Mouse (Mus musculus): ENCODE data around the gene Tmem132a. TPM values are rescaled to one million over a fixed set of nuclear protein-coding genes. Genes with fewer than 3 reads are reported as not detected.
A peak's percentile ranks its signal among the peaks of the same experiment; 100 is the strongest.

The Tmem132a gene
- polyA plus RNA-seq, 1 experiment = 11.0 TPM

- no peak for TF ChIP-seq POLR2A (IDR thresholded peaks at IDR 0.05; ENCODE audit: control insufficient read depth, extremely low read depth, insufficient read depth, low read length, poor library complexity)
- no peak for TF ChIP-seq CTCF (IDR thresholded peaks at IDR 0.05; ENCODE audit: borderline replicate concordance, control insufficient read depth, extremely low read depth, insufficient read depth, low read length, poor library complexity)
- H3K27me3 ChIP-seq (ENCODE audit: control insufficient read depth, insufficient read depth, low read length) = peaks cover 4% of the 10 kb centered on the region; the same call in 1 of the 2 replicates
- 1% methylated on average over 43 of the region's 43 CpGs for WGBS
- peaks cover 8% of the 10 kb centered on the region; the same call in 1 of the 2 replicates for H3K36me3 ChIP-seq (ENCODE audit: control insufficient read depth, insufficient read depth, low read length)
- no peak overlapping the region for H3K27ac ChIP-seq (ENCODE audit: control insufficient read depth, insufficient read depth, low read length)
- peak; percentile 31 for DNase-seq
- peak overlapping the region; percentile 44 for H3K4me3 ChIP-seq (ENCODE audit: control insufficient read depth, insufficient read depth, low read length)
- H3K4me1 ChIP-seq (replicated peaks; ENCODE audit: control insufficient read depth, insufficient read depth, low read length) = peaks cover 9% of the 10 kb centered on the region; the same call in 1 of the 2 replicates
Observed at GRCm38 (mm10) chr19:10869241-10869885, 377 bp downstream of the Tmem132a start.

- Histone ChIP-seq H3K27me3 (ENCODE audit: control insufficient read depth, insufficient read depth, low read length) (peaks cover 4% of the 10 kb centered on the region; the same call in 1 of the 2 replicates), H3K4me3 (ENCODE audit: control insufficient read depth, insufficient read depth, low read length) (peak overlapping the region; percentile 44), H3K4me1 (replicated peaks; ENCODE audit: control insufficient read depth, insufficient read depth, low read length) (peaks cover 9% of the 10 kb centered on the region; the same call in 1 of the 2 replicates), H3K36me3 (ENCODE audit: control insufficient read depth, insufficient read depth, low read length) (peaks cover 5% of the 10 kb centered on the region; the same call in 1 of the 2 replicates), H3K27ac (ENCODE audit: control insufficient read depth, insufficient read depth, low read length) (no peak overlapping the region)
- WGBS = 11% methylated on average over 17 of the region's 17 CpGs
- DNase-seq = no peak
- TF ChIP-seq POLR2A (IDR thresholded peaks at IDR 0.05; ENCODE audit: control insufficient read depth, extremely low read depth, insufficient read depth, low read length, poor library complexity) (0 out of 2 replicates have a peak, but pooled peaks have one; percentile 6), CTCF (IDR thresholded peaks at IDR 0.05; ENCODE audit: borderline replicate concordance, control insufficient read depth, extremely low read depth, insufficient read depth, low read length, poor library complexity) (no peak)
Observed at GRCm38 (mm10) chr19:10868623-10869141, 1.1 kb downstream of the Tmem132a start.

GRCm38 (mm10) chr19:10867946-10868622 is 1.7 kb downstream of the Tmem132a start:
- peaks cover 9% of the 10 kb centered on the region; the same call in 1 of the 2 replicates for H3K4me1 ChIP-seq (replicated peaks; ENCODE audit: control insufficient read depth, insufficient read depth, low read length)
- H3K36me3 ChIP-seq (ENCODE audit: control insufficient read depth, insufficient read depth, low read length) = peaks cover 2% of the 10 kb centered on the region; the same call in 1 of the 2 replicates
- DNase-seq = no peak
- TF ChIP-seq POLR2A (IDR thresholded peaks at IDR 0.05; ENCODE audit: control insufficient read depth, extremely low read depth, insufficient read depth, low read length, poor library complexity) (no peak), CTCF (IDR thresholded peaks at IDR 0.05; ENCODE audit: borderline replicate concordance, control insufficient read depth, extremely low read depth, insufficient read depth, low read length, poor library complexity) (no peak)
- peaks cover 4% of the 10 kb centered on the region; the same call in 1 of the 2 replicates for H3K27me3 ChIP-seq (ENCODE audit: control insufficient read depth, insufficient read depth, low read length)
- no peak overlapping the region for H3K4me3 ChIP-seq (ENCODE audit: control insufficient read depth, insufficient read depth, low read length)
- H3K27ac ChIP-seq (ENCODE audit: control insufficient read depth, insufficient read depth, low read length) = no peak overlapping the region
- 65% methylated on average over 5 of the region's 5 CpGs for WGBS

- no peak for DNase-seq
- Histone ChIP-seq H3K27me3 (ENCODE audit: control insufficient read depth, insufficient read depth, low read length) (peaks cover 4% of the 10 kb centered on the region; the same call in 1 of the 2 replicates), H3K36me3 (ENCODE audit: control insufficient read depth, insufficient read depth, low read length) (no peaks in the 10 kb centered on the region), H3K4me1 (replicated peaks; ENCODE audit: control insufficient read depth, insufficient read depth, low read length) (peaks cover 9% of the 10 kb centered on the region; the same call in 1 of the 2 replicates), H3K4me3 (ENCODE audit: control insufficient read depth, insufficient read depth, low read length) (no peak overlapping the region), H3K27ac (ENCODE audit: control insufficient read depth, insufficient read depth, low read length) (no peak overlapping the region)
- TF ChIP-seq POLR2A (IDR thresholded peaks at IDR 0.05; ENCODE audit: control insufficient read depth, extremely low read depth, insufficient read depth, low read length, poor library complexity) = no peak
- TF ChIP-seq CTCF (IDR thresholded peaks at IDR 0.05; ENCODE audit: borderline replicate concordance, control insufficient read depth, extremely low read depth, insufficient read depth, low read length, poor library complexity) = no peak
- WGBS = 95% methylated on average over 13 of the region's 13 CpGs
Observed at GRCm38 (mm10) chr19:10866351-10866750, 3.4 kb downstream of the Tmem132a start.

- Histone ChIP-seq H3K4me3 (ENCODE audit: control insufficient read depth, insufficient read depth, low read length) (no peak overlapping the region), H3K27me3 (ENCODE audit: control insufficient read depth, insufficient read depth, low read length) (no peaks in the 10 kb centered on the region), H3K4me1 (replicated peaks; ENCODE audit: control insufficient read depth, insufficient read depth, low read length) (no peaks in the 10 kb centered on the region), H3K27ac (ENCODE audit: control insufficient read depth, insufficient read depth, low read length) (no peak overlapping the region), H3K36me3 (ENCODE audit: control insufficient read depth, insufficient read depth, low read length) (no peaks in the 10 kb centered on the region)
- no peak for DNase-seq
- TF ChIP-seq CTCF (IDR thresholded peaks at IDR 0.05; ENCODE audit: borderline replicate concordance, control insufficient read depth, extremely low read depth, insufficient read depth, low read length, poor library complexity) (no peak), POLR2A (IDR thresholded peaks at IDR 0.05; ENCODE audit: control insufficient read depth, extremely low read depth, insufficient read depth, low read length, poor library complexity) (no peak)
- 92% methylated on average over 22 of the region's 22 CpGs for WGBS
Observed at GRCm38 (mm10) chr19:10860072-10860497, 9.7 kb downstream of the Tmem132a start.

GRCm38 (mm10) chr19:10856520-10856919 is 13.2 kb downstream of the Tmem132a start:
- DNase-seq = no peak
- 77% methylated on average over 2 of the region's 2 CpGs for WGBS
- no peaks in the 10 kb centered on the region for H3K4me1 ChIP-seq (replicated peaks; ENCODE audit: control insufficient read depth, insufficient read depth, low read length)
- no peak overlapping the region for H3K4me3 ChIP-seq (ENCODE audit: control insufficient read depth, insufficient read depth, low read length)
- H3K36me3 ChIP-seq (ENCODE audit: control insufficient read depth, insufficient read depth, low read length) = no peaks in the 10 kb centered on the region
- no peaks in the 10 kb centered on the region for H3K27me3 ChIP-seq (ENCODE audit: control insufficient read depth, insufficient read depth, low read length)
- no peak for TF ChIP-seq POLR2A (IDR thresholded peaks at IDR 0.05; ENCODE audit: control insufficient read depth, extremely low read depth, insufficient read depth, low read length, poor library complexity)
- H3K27ac ChIP-seq (ENCODE audit: control insufficient read depth, insufficient read depth, low read length) = no peak overlapping the region
